Mouse (Mus musculus) embryonic facial prominence, embryonic 14.5 days (tissue): Measurements from ENCODE around the gene Vmn1r221. TPM values are rescaled to one million over a fixed set of nuclear protein-coding genes. Genes with fewer than 3 reads are reported as not detected.
A peak's percentile ranks its signal among the peaks of the same experiment; 100 is the strongest.
"Not testable (repeated sequence)": the region's sequence is repeated elsewhere in the genome, so short reads cannot be mapped to it uniquely, and the experiment has no call there.

ENCODE experiments used
- ATAC-seq: fragments of 200-750 bp; cut with Nextera tagmentation; 2 replicates; pipeline ENCODE4 v1.8.0; 2017; ENCODE audit warnings: low read depth, moderate number of reproducible peaks, moderate TSS enrichment
- DNase-seq: peaks from one replicate; pipeline ENCODE4 v3.0.0-alpha.2; 2015; ENCODE audit warnings: low spot score
- H3K27ac ChIP-seq: fragments of 300-500 bp; sonication (generic); replicated peaks from 2 replicates; pipeline ENCODE4 v1.5.1; 2014; ENCODE audit warnings: low read depth, mild to moderate bottlenecking, low read length, moderate library complexity
- H3K27me3 ChIP-seq: fragments of 300-500 bp; sonication (generic); replicated peaks from 2 replicates; pipeline ENCODE4 v1.6.1; 2014; ENCODE audit warnings: low read length; ENCODE audit not compliant: control insufficient read depth, insufficient read depth
- H3K36me3 ChIP-seq: fragments of 300-500 bp; sonication (generic); 2 replicates; pipeline ENCODE4 v1.6.1; 2014; ENCODE audit warnings: low read length, mixed read lengths; ENCODE audit not compliant: control insufficient read depth, insufficient read depth
- H3K4me1 ChIP-seq: fragments of 300-500 bp; sonication (generic); 2 replicates; pipeline ENCODE4 v1.6.1; 2014; ENCODE audit warnings: antibody characterized with exemption, low read length; ENCODE audit not compliant: control insufficient read depth, insufficient read depth
- H3K4me2 ChIP-seq: fragments of 300-500 bp; sonication (generic); 2 replicates; pipeline ENCODE4 v1.6.1; 2014; ENCODE audit warnings: low read depth, mild to moderate bottlenecking, low read length, moderate library complexity, mixed read lengths
- H3K4me3 ChIP-seq: fragments of 300-500 bp; sonication (generic); 2 replicates; pipeline ENCODE4 v1.5.1; 2014; ENCODE audit warnings: low read depth, mild to moderate bottlenecking, low read length
- H3K9ac ChIP-seq: fragments of 300-500 bp; sonication (generic); 2 replicates; pipeline ENCODE4 v1.6.1; 2014; ENCODE audit warnings: low read depth, mild to moderate bottlenecking, low read length, moderate library complexity, mixed read lengths
- H3K9me3 ChIP-seq: fragments of 300-500 bp; sonication (generic); 2 replicates; pipeline ENCODE4 v1.6.1; 2016; ENCODE audit warnings: low read length; ENCODE audit not compliant: control insufficient read depth
- WGBS: fragments of 180-500 bp; shearing (Covaris S2); extraction: QIAGEN DNeasy Blood & Tissue Kit; methylation state at CpG from one replicate; pipeline ENCODE4 v1.1.7; 2014; 5-methylcytosine and 5-hydroxymethylcytosine counted together
- polyA plus RNA-seq: library from polyadenylated mRNA; unstranded; fragments of >200 nt; fragmentation: Nextera tagmentation; extraction: Ambion mirVana; gene quantifications from 2 replicates; pipeline ENCODE4 v1.2.1, GENCODE M21; 2014

Gene Vmn1r221
- polyA plus RNA-seq = not detected in 2 replicates

- not testable (repeated sequence) for H3K27me3 ChIP-seq, H3K9me3 ChIP-seq, H3K4me2 ChIP-seq, ATAC-seq, H3K36me3 ChIP-seq, H3K4me1 ChIP-seq, H3K4me3 ChIP-seq, DNase-seq, H3K27ac ChIP-seq, H3K9ac ChIP-seq
- 87% methylated on average over 2 of the region's 2 CpGs for WGBS
Measured at GRCm38 (mm10) chr13:23213827-23214226, at the start of gene Vmn1r221. Gene Vmn1r221 (plus strand): TSS chr13:23214127.

- 89% methylated on average over 4 of the region's 4 CpGs for WGBS
- DNase-seq, ATAC-seq, H3K4me1 ChIP-seq, H3K9me3 ChIP-seq, H3K27me3 ChIP-seq, H3K27ac ChIP-seq, H3K36me3 ChIP-seq, H3K4me2 ChIP-seq, H3K9ac ChIP-seq, H3K4me3 ChIP-seq: not testable (repeated sequence)
Measured at GRCm38 (mm10) chr13:23166471-23166870, 47.5 kb upstream of the Vmn1r221 start.

GRCm38 (mm10) chr13:23187875-23188274 is 26.1 kb upstream of the Vmn1r221 start, which contains the start of gene Vmn1r220:
Gene Vmn1r220 (minus strand): TSS chr13:23187975.
- no peaks in the 10 kb centered on the region for H3K36me3 ChIP-seq
- ATAC-seq = no peak
- no peaks in the 10 kb centered on the region for H3K27me3 ChIP-seq
- 85% methylated on average over 2 of the region's 2 CpGs for WGBS
- no peak for DNase-seq
- no peaks in the 10 kb centered on the region for H3K4me1 ChIP-seq
- no peaks in the 10 kb centered on the region for H3K9me3 ChIP-seq
- no peak within 1 kb of the TSS for H3K4me2 ChIP-seq
- no peak within 1 kb of the TSS for H3K27ac ChIP-seq
- no peak within 1 kb of the TSS for H3K9ac ChIP-seq
- no peak within 1 kb of the TSS for H3K4me3 ChIP-seq

- not testable (repeated sequence) for H3K36me3 ChIP-seq, H3K4me1 ChIP-seq, H3K27ac ChIP-seq, H3K9ac ChIP-seq, H3K4me2 ChIP-seq, DNase-seq, H3K27me3 ChIP-seq, H3K9me3 ChIP-seq, H3K4me3 ChIP-seq, ATAC-seq
- 67% methylated on average over 1 of the region's 1 CpGs for WGBS
Measured at GRCm38 (mm10) chr13:23203885-23204284, 10.0 kb upstream of the Vmn1r221 start.

- DNase-seq, H3K4me2 ChIP-seq, H3K9me3 ChIP-seq, H3K9ac ChIP-seq, H3K4me3 ChIP-seq, H3K36me3 ChIP-seq, H3K4me1 ChIP-seq, ATAC-seq, H3K27ac ChIP-seq, H3K27me3 ChIP-seq: not testable (repeated sequence)
Measured at GRCm38 (mm10) chr13:23235847-23236246, 21.9 kb downstream of the Vmn1r221 start, which contains the start of gene Vmn1r222. Gene Vmn1r222 (minus strand): TSS chr13:23235947.

GRCm38 (mm10) chr13:23246834-23247233 is 32.9 kb downstream of the Vmn1r221 start, which contains the start of gene Vmn1r223:
Gene Vmn1r223 (plus strand): TSS chr13:23247134.
- not testable (repeated sequence) for H3K4me2 ChIP-seq, ATAC-seq, H3K27me3 ChIP-seq, H3K9me3 ChIP-seq, DNase-seq, H3K9ac ChIP-seq, H3K36me3 ChIP-seq, H3K27ac ChIP-seq, H3K4me1 ChIP-seq, H3K4me3 ChIP-seq
- 93% methylated on average over 1 of the region's 1 CpGs for WGBS

- no peak for ATAC-seq
- 93% methylated on average over 2 of the region's 2 CpGs for WGBS
- Histone ChIP-seq H3K4me2 (no peak overlapping the region), H3K9ac (no peak overlapping the region), H3K9me3 (0 out of 2 replicates have a peak, but pooled peaks cover 4% of the 10 kb centered on the region), H3K27me3 (no peaks in the 10 kb centered on the region), H3K4me3 (no peak overlapping the region), H3K4me1 (no peaks in the 10 kb centered on the region), H3K36me3 (no peaks in the 10 kb centered on the region), H3K27ac (no peak overlapping the region)
- DNase-seq = no peak
Measured at GRCm38 (mm10) chr13:23258546-23259048, 44.7 kb downstream of the Vmn1r221 start.

GRCm38 (mm10) chr13:23268606-23269005 is 54.7 kb downstream of the Vmn1r221 start:
- not testable (repeated sequence) for H3K27ac ChIP-seq, H3K9me3 ChIP-seq, DNase-seq, H3K4me3 ChIP-seq, H3K4me2 ChIP-seq, H3K27me3 ChIP-seq, ATAC-seq, H3K4me1 ChIP-seq, H3K9ac ChIP-seq, H3K36me3 ChIP-seq
- WGBS = 85% methylated on average over 3 of the region's 3 CpGs

- H3K36me3 ChIP-seq, H3K27me3 ChIP-seq, H3K4me2 ChIP-seq, H3K4me3 ChIP-seq, H3K27ac ChIP-seq, H3K9me3 ChIP-seq, H3K9ac ChIP-seq, H3K4me1 ChIP-seq: not testable (repeated sequence)
- 41% methylated on average over 4 of the region's 4 CpGs for WGBS
- ATAC-seq = 0 out of 2 replicates have a peak, but pooled peaks have one; percentile 57
- peak; percentile 51 for DNase-seq
Measured at GRCm38 (mm10) chr13:23269127-23269526, 55.2 kb downstream of the Vmn1r221 start.
